Mouse (Mus musculus) lung, embryonic 15.5 days (tissue): ENCODE measurements around the gene Eci2. TPM values are rescaled to one million over a fixed set of nuclear protein-coding genes. Genes with fewer than 3 reads are reported as not detected.

Experiments used
- ATAC-seq: fragments of 200-750 bp; cut with Nextera tagmentation; 2 replicates; pipeline ENCODE4 v1.8.0; 2017; ENCODE audit warnings: moderate number of reproducible peaks, borderline replicate concordance; ENCODE audit not compliant: low FRiP score, low TSS enrichment; ENCODE audit errors: extremely low read depth
- H3K27ac ChIP-seq: fragments of 300-500 bp; sonication (generic); 2 replicates; pipeline ENCODE4 v1.5.1; 2015; ENCODE audit warnings: moderate library complexity, mild to moderate bottlenecking, inconsistent platforms
- H3K27me3 ChIP-seq: fragments of 300-500 bp; sonication (generic); 2 replicates; pipeline ENCODE4 v1.6.1; 2015; ENCODE audit warnings: inconsistent platforms
- H3K36me3 ChIP-seq: fragments of 300-500 bp; sonication (generic); 2 replicates; pipeline ENCODE4 v1.6.1; 2015; ENCODE audit warnings: inconsistent platforms
- H3K4me1 ChIP-seq: fragments of 300-500 bp; sonication (generic); 2 replicates; pipeline ENCODE4 v1.6.1; 2015; ENCODE audit warnings: inconsistent platforms
- H3K4me2 ChIP-seq: fragments of 300-500 bp; sonication (generic); 2 replicates; pipeline ENCODE4 v1.6.1; 2015; ENCODE audit warnings: inconsistent platforms, mild to moderate bottlenecking, moderate library complexity
- H3K4me3 ChIP-seq: fragments of 300-500 bp; sonication (generic); 2 replicates; pipeline ENCODE4 v1.5.1; 2015; ENCODE audit warnings: mild to moderate bottlenecking, inconsistent platforms
- H3K9ac ChIP-seq: fragments of 300-500 bp; sonication (generic); 2 replicates; pipeline ENCODE4 v1.6.1; 2015; ENCODE audit warnings: inconsistent platforms
- H3K9me3 ChIP-seq: fragments of 300-500 bp; sonication (generic); 2 replicates; pipeline ENCODE4 v1.6.1; 2016; ENCODE audit warnings: inconsistent platforms
- WGBS: fragments of 180-500 bp; shearing (Covaris S2); methylation state at CpG from one replicate; pipeline ENCODE4 v1.1.7; 2015; 5-methylcytosine and 5-hydroxymethylcytosine counted together
- polyA plus RNA-seq: library from polyadenylated mRNA; unstranded; fragments of >200 nt; fragmentation: Nextera tagmentation; extraction: Ambion mirVana; gene quantifications from 2 replicates; pipeline ENCODE4 v1.2.1, GENCODE M21; 2015

The Eci2 gene
- polyA plus RNA-seq = 137 and 144 TPM in 2 replicates

DNA sequence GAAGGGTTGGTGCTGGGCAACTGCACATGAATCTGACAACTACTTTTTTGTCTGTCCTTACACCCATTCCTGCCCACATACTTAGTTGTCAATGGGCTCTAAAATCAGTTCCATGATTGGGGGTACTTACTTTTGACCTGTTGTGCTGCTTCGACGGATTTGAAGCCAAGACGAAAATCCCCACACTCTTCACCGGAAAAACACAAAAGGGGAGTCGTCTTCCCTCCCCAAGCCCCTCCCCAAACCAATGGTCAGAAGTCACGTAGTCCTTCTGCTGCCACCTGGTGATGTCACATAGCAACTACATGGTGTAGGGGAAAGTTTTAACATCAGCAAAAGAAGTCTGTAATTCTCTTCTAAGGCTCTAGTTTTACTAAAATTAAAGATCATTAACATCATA lies at the start of gene Eci2:
Gene Eci2, minus strand, starts transcription at position 218 of the 400 bp plus-strand sequence.
- WGBS = 4% methylated on average over 6 of the region's 6 CpGs
- peak within 1 kb of the TSS; percentile 24 for H3K4me3 ChIP-seq
- H3K4me2 ChIP-seq = peak within 1 kb of the TSS; percentile 46
- no peaks in the 10 kb centered on the region for H3K4me1 ChIP-seq
- H3K27ac ChIP-seq = no peak within 1 kb of the TSS
- H3K27me3 ChIP-seq = no peaks in the 10 kb centered on the region
- H3K36me3 ChIP-seq = no peaks in the 10 kb centered on the region
- ATAC-seq = no peak
- no peaks in the 10 kb centered on the region for H3K9me3 ChIP-seq
- H3K9ac ChIP-seq = no peak within 1 kb of the TSS

DNA sequence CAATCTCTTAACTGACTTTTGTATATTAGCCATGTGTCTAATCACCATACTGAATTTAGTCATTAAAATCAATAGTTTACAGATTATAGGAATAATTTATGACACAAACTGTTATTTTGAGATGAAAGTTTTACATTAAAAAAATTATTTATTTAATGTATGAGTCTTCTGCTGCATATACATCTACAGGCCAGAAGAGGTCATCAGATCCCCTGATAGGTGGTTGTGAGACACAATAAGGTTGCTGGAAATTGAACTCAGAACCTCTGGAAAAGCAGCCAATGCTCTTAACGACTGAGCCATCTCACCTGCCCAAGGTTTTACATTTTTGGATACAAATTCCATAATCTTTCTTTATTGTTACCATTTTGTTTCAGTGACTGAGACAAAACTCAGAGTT lies 48.0 kb upstream of the Eci2 start:
- no peak for ATAC-seq
- Histone ChIP-seq H3K4me2 (no peak overlapping the region), H3K36me3 (no peaks in the 10 kb centered on the region), H3K4me3 (no peak overlapping the region), H3K27ac (no peak overlapping the region), H3K9ac (no peak overlapping the region), H3K9me3 (no peaks in the 10 kb centered on the region), H3K27me3 (no peaks in the 10 kb centered on the region), H3K4me1 (no peaks in the 10 kb centered on the region)
- WGBS = 40% methylated on average over 1 of the region's 1 CpGs

GRCm38 (mm10) chr13:35070485-35071472 lies 43.9 kb upstream of the Eci2 start:
- WGBS = 77% methylated on average over 9 of the region's 9 CpGs
- no peak overlapping the region for H3K4me3 ChIP-seq
- ATAC-seq = no peak
- no peaks in the 10 kb centered on the region for H3K27me3 ChIP-seq
- H3K9me3 ChIP-seq = no peaks in the 10 kb centered on the region
- H3K4me1 ChIP-seq = no peaks in the 10 kb centered on the region
- no peak overlapping the region for H3K4me2 ChIP-seq
- H3K27ac ChIP-seq = no peak overlapping the region
- no peak overlapping the region for H3K9ac ChIP-seq
- no peaks in the 10 kb centered on the region for H3K36me3 ChIP-seq

- ATAC-seq = no peak
- H3K4me1 ChIP-seq = no peaks in the 10 kb centered on the region
- no peak overlapping the region for H3K27ac ChIP-seq
- H3K9ac ChIP-seq = no peak overlapping the region
- no peaks in the 10 kb centered on the region for H3K36me3 ChIP-seq
- no peaks in the 10 kb centered on the region for H3K9me3 ChIP-seq
- whole genome bisulfite sequencing = 79% methylated on average over 2 of the region's 2 CpGs
- no peak overlapping the region for H3K4me2 ChIP-seq
- H3K4me3 ChIP-seq = no peak overlapping the region
- H3K27me3 ChIP-seq = no peaks in the 10 kb centered on the region
Observed at GRCm38 (mm10) chr13:35067084-35067483, 40.2 kb upstream of the Eci2 start.

GRCm38 (mm10) chr13:35066033-35066432 lies 39.1 kb upstream of the Eci2 start:
- Histone ChIP-seq H3K4me3 (no peak overlapping the region), H3K27me3 (no peaks in the 10 kb centered on the region), H3K36me3 (no peaks in the 10 kb centered on the region), H3K9me3 (no peaks in the 10 kb centered on the region), H3K9ac (no peak overlapping the region), H3K4me2 (no peak overlapping the region), H3K27ac (no peak overlapping the region), H3K4me1 (no peaks in the 10 kb centered on the region)
- ATAC-seq = no peak
- 35% methylated on average over 2 of the region's 2 CpGs for WGBS

DNA sequence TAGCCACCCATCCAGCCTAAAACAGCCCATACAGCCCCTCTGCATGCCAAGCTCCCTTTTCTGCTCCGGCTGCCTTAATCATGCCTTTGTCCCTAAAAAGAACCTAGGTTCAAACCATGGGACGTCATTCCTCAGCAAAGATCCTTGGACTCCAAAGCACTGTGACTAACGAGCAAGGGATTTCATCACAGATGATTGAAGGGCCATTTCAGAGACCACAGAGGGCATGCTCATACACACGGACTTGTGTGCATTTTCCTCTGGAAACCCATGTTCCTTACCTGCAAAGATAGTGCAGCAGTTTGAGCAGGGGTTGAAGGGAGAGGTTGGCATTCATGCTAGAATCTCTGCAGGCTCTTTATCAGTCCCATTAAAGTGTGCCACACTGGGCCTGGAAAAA lies 37.5 kb upstream of the Eci2 start:
- WGBS = 75% methylated on average over 4 of the region's 4 CpGs
- no peak for ATAC-seq
- Histone ChIP-seq H3K27ac (no peak overlapping the region), H3K9me3 (no peaks in the 10 kb centered on the region), H3K9ac (no peak overlapping the region), H3K4me3 (no peak overlapping the region), H3K4me1 (no peaks in the 10 kb centered on the region), H3K4me2 (no peak overlapping the region), H3K27me3 (no peaks in the 10 kb centered on the region), H3K36me3 (no peaks in the 10 kb centered on the region)

DNA sequence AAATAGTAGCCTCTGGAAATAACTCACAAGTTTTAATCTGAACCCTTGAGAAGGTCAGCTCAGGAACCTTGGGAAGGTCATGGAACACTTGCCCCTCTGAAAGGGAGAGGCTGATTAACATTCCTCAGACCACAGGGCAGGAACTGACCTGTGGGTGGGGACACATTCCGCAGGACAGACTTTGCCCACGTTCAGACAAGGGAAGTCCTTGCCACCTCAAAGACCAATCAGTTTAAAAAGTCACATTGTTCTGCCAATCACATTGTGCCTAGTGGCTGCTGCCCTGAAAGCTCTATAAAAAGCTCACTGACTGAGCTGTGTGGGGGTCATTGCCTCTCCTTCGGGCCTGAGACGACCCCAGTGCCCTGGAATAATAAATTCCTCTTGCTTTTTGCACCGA lies 31.2 kb upstream of the Eci2 start:
- Histone ChIP-seq H3K27me3 (no peaks in the 10 kb centered on the region), H3K4me3 (no peak overlapping the region), H3K9ac (no peak overlapping the region), H3K4me1 (no peaks in the 10 kb centered on the region), H3K36me3 (no peaks in the 10 kb centered on the region), H3K4me2 (no peak overlapping the region), H3K27ac (no peak overlapping the region), H3K9me3 (no peaks in the 10 kb centered on the region)
- WGBS = 31% methylated on average over 5 of the region's 5 CpGs
- ATAC-seq = no peak

- no peaks in the 10 kb centered on the region for H3K9me3 ChIP-seq
- no peaks in the 10 kb centered on the region for H3K4me1 ChIP-seq
- ATAC-seq = no peak
- no peak overlapping the region for H3K27ac ChIP-seq
- H3K4me2 ChIP-seq = no peak overlapping the region
- no peak overlapping the region for H3K9ac ChIP-seq
- no peak overlapping the region for H3K4me3 ChIP-seq
- no peaks in the 10 kb centered on the region for H3K27me3 ChIP-seq
- no peaks in the 10 kb centered on the region for H3K36me3 ChIP-seq
- 56% methylated on average over 5 of the region's 5 CpGs for WGBS
Observed at GRCm38 (mm10) chr13:35036486-35036885, 9.6 kb upstream of the Eci2 start.

DNA sequence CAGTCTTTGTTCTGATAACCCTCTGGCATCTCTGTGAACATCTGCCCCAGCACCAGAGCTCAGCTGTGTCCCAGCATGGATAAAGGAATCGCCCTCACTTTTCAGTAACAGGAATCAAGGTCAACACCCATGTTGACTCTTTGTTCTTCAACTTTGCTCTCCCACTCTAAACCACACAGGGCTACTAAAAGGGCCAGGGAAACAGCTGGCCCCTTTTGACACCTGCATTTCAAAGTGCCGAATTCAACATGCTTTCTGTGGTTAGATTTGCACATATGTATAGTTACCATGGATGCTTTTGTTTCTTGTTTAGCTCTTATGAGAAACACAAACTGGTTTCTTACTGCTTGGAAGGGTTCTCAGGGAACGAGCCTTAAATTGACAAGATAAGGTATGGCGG lies 8.8 kb upstream of the Eci2 start:
- Histone ChIP-seq H3K4me1 (no peaks in the 10 kb centered on the region), H3K4me2 (no peak overlapping the region), H3K4me3 (no peak overlapping the region), H3K27me3 (no peaks in the 10 kb centered on the region), H3K9ac (no peak overlapping the region), H3K9me3 (no peaks in the 10 kb centered on the region), H3K36me3 (no peaks in the 10 kb centered on the region), H3K27ac (no peak overlapping the region)
- 64% methylated on average over 4 of the region's 4 CpGs for WGBS
- ATAC-seq = no peak

GRCm38 (mm10) chr13:35033571-35033970 lies 6.7 kb upstream of the Eci2 start:
- no peak overlapping the region for H3K4me3 ChIP-seq
- no peak overlapping the region for H3K4me2 ChIP-seq
- H3K27me3 ChIP-seq = no peaks in the 10 kb centered on the region
- no peak for ATAC-seq
- no peak overlapping the region for H3K27ac ChIP-seq
- 81% methylated on average over 4 of the region's 4 CpGs for WGBS
- H3K9ac ChIP-seq = no peak overlapping the region
- no peaks in the 10 kb centered on the region for H3K36me3 ChIP-seq
- no peaks in the 10 kb centered on the region for H3K9me3 ChIP-seq
- H3K4me1 ChIP-seq = no peaks in the 10 kb centered on the region

GRCm38 (mm10) chr13:35031684-35032082 lies 4.8 kb upstream of the Eci2 start:
- H3K9me3 ChIP-seq = no peaks in the 10 kb centered on the region
- no peak overlapping the region for H3K9ac ChIP-seq
- no peak overlapping the region for H3K4me3 ChIP-seq
- no peak overlapping the region for H3K27ac ChIP-seq
- WGBS = 70% methylated on average over 4 of the region's 4 CpGs
- H3K4me2 ChIP-seq = no peak overlapping the region
- H3K36me3 ChIP-seq = no peaks in the 10 kb centered on the region
- no peaks in the 10 kb centered on the region for H3K27me3 ChIP-seq
- ATAC-seq = no peak
- no peaks in the 10 kb centered on the region for H3K4me1 ChIP-seq

DNA sequence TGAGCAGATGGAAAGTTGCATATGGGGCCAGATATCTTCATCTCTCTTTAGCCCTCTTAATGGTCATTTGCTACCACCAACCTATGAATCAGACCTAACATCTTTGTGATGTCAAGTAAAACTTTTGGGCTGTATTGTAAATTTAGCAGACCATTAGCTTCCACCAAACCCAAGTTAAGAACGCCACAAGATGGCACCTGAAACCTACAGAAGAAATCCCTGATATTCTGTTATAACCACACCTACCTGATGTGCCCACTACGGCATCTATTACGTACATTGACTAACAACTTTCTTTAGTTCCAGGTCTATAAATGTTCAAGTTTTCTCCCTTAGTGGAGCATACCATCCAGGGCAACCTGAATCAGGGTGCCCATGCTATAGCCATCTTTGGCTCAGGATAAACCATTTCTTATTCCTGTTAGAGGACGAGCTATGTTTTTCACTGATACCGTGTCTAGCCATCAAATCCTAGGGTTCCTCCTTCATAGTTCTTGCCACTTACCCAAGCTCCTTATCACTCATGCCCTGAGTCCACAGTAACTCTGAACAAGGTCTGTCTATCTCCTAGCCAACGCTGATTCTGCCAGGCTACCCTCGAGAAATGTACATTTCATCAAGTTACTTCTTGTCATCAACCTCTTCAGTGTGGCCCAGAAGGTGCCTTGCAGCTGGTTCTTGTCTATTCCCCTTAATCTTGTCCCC lies 4.2 kb upstream of the Eci2 start:
- 79% methylated on average over 7 of the region's 7 CpGs for WGBS
- Histone ChIP-seq H3K27me3 (no peaks in the 10 kb centered on the region), H3K4me3 (no peak overlapping the region), H3K36me3 (no peaks in the 10 kb centered on the region), H3K9ac (no peak overlapping the region), H3K27ac (no peak overlapping the region), H3K9me3 (no peaks in the 10 kb centered on the region), H3K4me1 (no peaks in the 10 kb centered on the region), H3K4me2 (no peak overlapping the region)
- no peak for ATAC-seq
